Mouse (Mus musculus) heart, embryonic 11.5 days (tissue): ENCODE measurements around the gene Slc9a9. TPM values are rescaled to one million over a fixed set of nuclear protein-coding genes. Genes with fewer than 3 reads are reported as not detected.

Experiments
- ATAC-seq: fragments of 200-750 bp; cut with Nextera tagmentation; replicated peaks from 2 replicates; pipeline ENCODE4 v1.8.0; 2017; ENCODE audit warnings: moderate library complexity; ENCODE audit not compliant: insufficient number of reproducible peaks, low FRiP score, low TSS enrichment
- H3K27ac ChIP-seq: fragments of 300-500 bp; sonication (generic); 2 replicates; pipeline ENCODE4 v1.5.1; 2014; ENCODE audit warnings: mild to moderate bottlenecking, low read depth, low read length
- H3K27me3 ChIP-seq: fragments of 300-500 bp; sonication (generic); 2 replicates; pipeline ENCODE4 v1.6.1; 2014; ENCODE audit warnings: mild to moderate bottlenecking, low read length, mixed read lengths; ENCODE audit not compliant: control insufficient read depth, insufficient read depth
- H3K36me3 ChIP-seq: fragments of 300-500 bp; sonication (generic); 2 replicates; pipeline ENCODE4 v1.6.1; 2014; ENCODE audit warnings: mild to moderate bottlenecking, low read length, moderate library complexity, mixed read lengths; ENCODE audit not compliant: control insufficient read depth, insufficient read depth
- H3K4me1 ChIP-seq: fragments of 300-500 bp; sonication (generic); 2 replicates; pipeline ENCODE4 v1.6.1; 2014; ENCODE audit warnings: low read length; ENCODE audit not compliant: control insufficient read depth, insufficient read depth
- H3K4me2 ChIP-seq: fragments of 300-500 bp; sonication (generic); 2 replicates; pipeline ENCODE4 v1.6.1; 2014; ENCODE audit warnings: mild to moderate bottlenecking, moderate library complexity
- H3K4me3 ChIP-seq: fragments of 300-500 bp; sonication (generic); 2 replicates; pipeline ENCODE4 v1.5.1; 2014; ENCODE audit warnings: low read depth, low read length
- H3K9ac ChIP-seq: fragments of 300-500 bp; sonication (generic); 2 replicates; pipeline ENCODE4 v1.6.1; 2014; ENCODE audit warnings: mild to moderate bottlenecking, low read depth, low read length, moderate library complexity
- H3K9me3 ChIP-seq: fragments of 300-500 bp; sonication (generic); replicated peaks from 2 replicates; pipeline ENCODE4 v1.6.1; 2016; ENCODE audit warnings: low read length; ENCODE audit not compliant: control insufficient read depth
- WGBS: fragments of 180-500 bp; shearing (Covaris S2); extraction: QIAGEN DNeasy Blood & Tissue Kit; methylation state at CpG from one replicate; pipeline ENCODE4 v1.1.7; 2014; ENCODE audit not compliant: insufficient replicate concordance; 5-methylcytosine and 5-hydroxymethylcytosine counted together
- polyA plus RNA-seq: library from polyadenylated mRNA; unstranded; fragments of >200 nt; fragmentation: Nextera tagmentation; extraction: Ambion mirVana; gene quantifications from 2 replicates; pipeline ENCODE4 v1.2.1, GENCODE M21; 2014

The Slc9a9 gene
- polyA plus RNA-seq, 1 experiment from 2014 or later: 4.1 TPM

GRCm38 (mm10) chr9:95167806-95168205, 498.1 kb downstream of the Slc9a9 start:
- no peaks in the 10 kb centered on the region for H3K36me3 ChIP-seq
- no peaks in the 10 kb centered on the region for H3K27me3 ChIP-seq
- H3K27ac ChIP-seq: no peak overlapping the region
- H3K4me2 ChIP-seq: no peak overlapping the region
- H3K4me3 ChIP-seq: no peak overlapping the region
- no peak for ATAC-seq
- H3K9me3 ChIP-seq: no peaks in the 10 kb centered on the region
- no peaks in the 10 kb centered on the region for H3K4me1 ChIP-seq
- WGBS: 50% methylated on average over 1 of the region's 1 CpGs
- no peak overlapping the region for H3K9ac ChIP-seq

GRCm38 (mm10) chr9:95168487-95169008, 498.8 kb downstream of the Slc9a9 start:
- H3K4me1 ChIP-seq: no peaks in the 10 kb centered on the region
- no peaks in the 10 kb centered on the region for H3K36me3 ChIP-seq
- H3K27me3 ChIP-seq: no peaks in the 10 kb centered on the region
- H3K4me2 ChIP-seq: no peak overlapping the region
- H3K9ac ChIP-seq: no peak overlapping the region
- 77% methylated on average over 13 of the region's 13 CpGs for WGBS
- H3K27ac ChIP-seq: no peak overlapping the region
- no peak for ATAC-seq
- H3K9me3 ChIP-seq: no peaks in the 10 kb centered on the region
- no peak overlapping the region for H3K4me3 ChIP-seq

DNA sequence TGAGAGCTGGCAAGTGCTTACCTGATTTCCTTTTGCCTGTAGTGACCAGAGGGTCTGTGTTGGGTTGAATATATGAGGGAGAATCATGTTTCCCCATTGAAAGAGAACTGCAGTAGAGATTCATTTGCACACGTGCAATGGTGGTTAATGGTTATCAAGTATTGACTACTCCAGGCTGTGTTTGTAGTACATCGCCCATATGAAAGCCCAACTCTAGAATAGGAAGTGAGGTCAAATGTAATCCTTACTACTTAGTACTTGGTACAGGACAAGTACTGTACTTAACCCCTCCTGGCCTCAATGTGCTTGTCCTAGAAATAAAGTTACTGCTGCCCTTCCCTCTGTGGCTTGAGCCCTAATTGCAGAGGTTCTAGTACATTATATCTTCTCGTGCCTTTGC, 508.5 kb downstream of the Slc9a9 start:
- Histone ChIP-seq H3K9me3 (no peaks in the 10 kb centered on the region), H3K36me3 (no peaks in the 10 kb centered on the region), H3K27ac (no peak overlapping the region), H3K9ac (no peak overlapping the region), H3K4me2 (no peak overlapping the region), H3K4me1 (no peaks in the 10 kb centered on the region), H3K27me3 (no peaks in the 10 kb centered on the region), H3K4me3 (no peak overlapping the region)
- ATAC-seq: no peak
- 81% methylated on average over 3 of the region's 3 CpGs for WGBS

- 59% methylated on average over 2 of the region's 2 CpGs for WGBS
- Histone ChIP-seq H3K27me3 (no peaks in the 10 kb centered on the region), H3K4me3 (no peak overlapping the region), H3K9ac (no peak overlapping the region), H3K36me3 (no peaks in the 10 kb centered on the region), H3K4me2 (no peak overlapping the region), H3K27ac (no peak overlapping the region), H3K4me1 (no peaks in the 10 kb centered on the region), H3K9me3 (no peaks in the 10 kb centered on the region)
- no peak for ATAC-seq
These were observed 510.3 kb downstream of the Slc9a9 start for GRCm38 (mm10) chr9:95180005-95180404.

DNA sequence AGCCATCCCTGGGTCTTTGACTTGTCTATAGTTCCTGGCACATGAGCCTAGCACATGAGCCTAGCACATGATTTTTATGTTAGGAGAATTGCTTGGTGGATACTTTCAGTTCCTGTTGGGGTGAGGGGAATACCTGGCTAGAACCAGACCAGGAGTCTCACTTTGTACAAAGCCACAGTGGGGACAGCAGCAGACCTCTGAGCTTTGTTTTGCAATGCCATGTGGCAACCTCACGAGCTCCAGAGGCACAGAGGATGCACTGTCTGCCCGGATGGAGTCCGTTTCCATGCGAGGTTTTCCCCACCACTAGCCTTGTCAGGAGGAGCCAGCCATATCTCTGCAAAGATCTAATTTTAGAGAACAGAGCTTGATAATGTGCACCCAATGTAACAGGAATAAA, 510.9 kb downstream of the Slc9a9 start:
- no peak for ATAC-seq
- Histone ChIP-seq H3K4me3 (no peak overlapping the region), H3K27ac (no peak overlapping the region), H3K9ac (no peak overlapping the region), H3K27me3 (no peaks in the 10 kb centered on the region), H3K4me1 (no peaks in the 10 kb centered on the region), H3K36me3 (no peaks in the 10 kb centered on the region), H3K4me2 (no peak overlapping the region), H3K9me3 (no peaks in the 10 kb centered on the region)
- WGBS: 77% methylated on average over 4 of the region's 4 CpGs

DNA sequence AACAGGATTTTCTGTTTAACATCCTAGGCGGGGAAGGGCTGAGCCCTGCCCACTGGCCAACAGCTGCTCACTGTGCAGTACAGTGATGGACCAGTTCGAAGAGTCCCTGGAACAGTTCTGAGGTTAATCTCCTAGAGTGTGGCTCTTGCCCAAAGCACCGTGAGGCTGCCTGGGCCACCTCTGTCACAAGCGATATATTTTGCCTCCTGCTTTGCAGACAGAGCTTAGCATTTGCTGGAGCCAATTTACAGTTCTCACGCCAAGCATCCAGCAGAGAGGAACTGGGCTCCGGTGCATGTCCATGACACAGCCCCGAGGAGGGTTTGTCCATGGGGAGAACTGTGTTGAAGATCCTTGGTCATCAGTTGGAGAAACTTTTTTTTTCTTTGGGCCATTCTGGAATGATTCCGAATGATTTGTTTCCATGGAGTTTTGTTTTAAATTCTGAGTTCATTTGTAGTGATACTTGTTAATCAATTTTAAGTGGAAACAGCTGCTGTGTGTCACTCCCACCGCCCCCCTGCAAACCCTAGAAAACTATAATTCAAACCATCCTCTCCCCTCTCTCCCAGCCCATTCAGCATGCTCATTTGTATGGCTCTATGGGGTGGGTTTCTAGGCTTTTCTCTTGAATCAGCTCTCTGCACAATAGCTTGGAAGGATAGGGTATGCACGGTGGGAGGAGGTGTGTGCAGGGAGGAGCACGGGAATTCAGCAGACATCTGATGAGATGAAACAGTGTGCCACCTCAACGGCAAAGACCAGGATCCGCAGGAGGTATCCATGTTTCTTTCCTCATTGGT, 511.7 kb downstream of the Slc9a9 start:
- H3K27ac ChIP-seq: no peak overlapping the region
- H3K27me3 ChIP-seq: no peaks in the 10 kb centered on the region
- WGBS: 73% methylated on average over 13 of the region's 13 CpGs
- H3K9ac ChIP-seq: no peak overlapping the region
- no peaks in the 10 kb centered on the region for H3K9me3 ChIP-seq
- H3K4me1 ChIP-seq: no peaks in the 10 kb centered on the region
- ATAC-seq: no peak
- no peaks in the 10 kb centered on the region for H3K36me3 ChIP-seq
- H3K4me3 ChIP-seq: no peak overlapping the region
- H3K4me2 ChIP-seq: no peak overlapping the region

- Histone ChIP-seq H3K27me3 (no peaks in the 10 kb centered on the region), H3K4me1 (no peaks in the 10 kb centered on the region), H3K4me3 (no peak overlapping the region), H3K27ac (no peak overlapping the region), H3K36me3 (no peaks in the 10 kb centered on the region), H3K9me3 (no peaks in the 10 kb centered on the region), H3K4me2 (no peak overlapping the region), H3K9ac (no peak overlapping the region)
- 87% methylated on average over 7 of the region's 7 CpGs for WGBS
- no peak for ATAC-seq
These were observed 512.6 kb downstream of the Slc9a9 start for GRCm38 (mm10) chr9:95182272-95182671.

DNA sequence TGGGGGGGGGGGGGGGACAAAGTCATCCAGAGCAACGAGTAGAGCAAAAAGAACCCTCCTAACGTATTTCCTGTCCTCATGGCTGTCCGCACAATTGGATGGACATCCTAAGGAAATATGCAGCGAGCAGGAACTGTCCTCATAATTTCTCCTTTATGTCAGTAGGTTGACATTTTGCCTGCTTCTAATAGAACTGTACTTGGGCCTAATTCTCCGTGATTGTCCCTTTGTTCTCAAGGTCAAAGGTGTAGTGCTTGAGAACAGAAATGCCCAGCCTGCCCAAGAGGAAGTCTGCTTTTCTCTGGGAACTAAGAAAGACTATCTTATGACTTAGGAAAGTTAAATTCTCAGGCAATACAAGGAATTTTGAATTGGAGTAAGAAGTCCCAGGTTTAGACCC, 514.7 kb downstream of the Slc9a9 start:
- Histone ChIP-seq H3K4me2 (no peak overlapping the region), H3K4me3 (no peak overlapping the region), H3K9me3 (no peaks in the 10 kb centered on the region), H3K9ac (no peak overlapping the region), H3K27me3 (no peaks in the 10 kb centered on the region; the same call in 1 of the 2 replicates), H3K36me3 (no peaks in the 10 kb centered on the region), H3K27ac (no peak overlapping the region), H3K4me1 (peaks cover 4% of the 10 kb centered on the region; the same call in 1 of the 2 replicates)
- 62% methylated on average over 5 of the region's 5 CpGs for WGBS
- no peak for ATAC-seq

GRCm38 (mm10) chr9:95185840-95186239, 516.1 kb downstream of the Slc9a9 start:
- Histone ChIP-seq H3K36me3 (no peaks in the 10 kb centered on the region), H3K27me3 (no peaks in the 10 kb centered on the region; the same call in 1 of the 2 replicates), H3K27ac (no peak overlapping the region), H3K9ac (no peak overlapping the region), H3K4me3 (no peak overlapping the region), H3K4me2 (no peak overlapping the region), H3K4me1 (peaks cover 4% of the 10 kb centered on the region; the same call in 1 of the 2 replicates), H3K9me3 (no peaks in the 10 kb centered on the region)
- WGBS: 69% methylated on average over 3 of the region's 3 CpGs
- no peak for ATAC-seq
